Mouse (Mus musculus) embryonic facial prominence, embryonic 14.5 days (tissue): Measurements from ENCODE around the gene Pdap1. TPM values are rescaled to one million over a fixed set of nuclear protein-coding genes. Genes with fewer than 3 reads are reported as not detected.
"Not testable (repeated sequence)": the region's sequence is repeated elsewhere in the genome, so short reads cannot be mapped to it uniquely, and the experiment has no call there.

Experiments used
- ATAC-seq: fragments of 200-750 bp; cut with Nextera tagmentation; 2 replicates; pipeline ENCODE4 v1.8.0; 2017; ENCODE audit warnings: low read depth, moderate number of reproducible peaks, moderate TSS enrichment
- DNase-seq: peaks from one replicate; pipeline ENCODE4 v3.0.0-alpha.2; 2015; ENCODE audit warnings: low spot score
- H3K27ac ChIP-seq: fragments of 300-500 bp; sonication (generic); replicated peaks from 2 replicates; pipeline ENCODE4 v1.5.1; 2014; ENCODE audit warnings: low read depth, mild to moderate bottlenecking, low read length, moderate library complexity
- H3K27me3 ChIP-seq: fragments of 300-500 bp; sonication (generic); replicated peaks from 2 replicates; pipeline ENCODE4 v1.6.1; 2014; ENCODE audit warnings: low read length; ENCODE audit not compliant: control insufficient read depth, insufficient read depth
- H3K36me3 ChIP-seq: fragments of 300-500 bp; sonication (generic); 2 replicates; pipeline ENCODE4 v1.6.1; 2014; ENCODE audit warnings: low read length, mixed read lengths; ENCODE audit not compliant: control insufficient read depth, insufficient read depth
- H3K4me1 ChIP-seq: fragments of 300-500 bp; sonication (generic); 2 replicates; pipeline ENCODE4 v1.6.1; 2014; ENCODE audit warnings: antibody characterized with exemption, low read length; ENCODE audit not compliant: control insufficient read depth, insufficient read depth
- H3K4me2 ChIP-seq: fragments of 300-500 bp; sonication (generic); 2 replicates; pipeline ENCODE4 v1.6.1; 2014; ENCODE audit warnings: low read depth, mild to moderate bottlenecking, low read length, moderate library complexity, mixed read lengths
- H3K4me3 ChIP-seq: fragments of 300-500 bp; sonication (generic); 2 replicates; pipeline ENCODE4 v1.5.1; 2014; ENCODE audit warnings: low read depth, mild to moderate bottlenecking, low read length
- H3K9ac ChIP-seq: fragments of 300-500 bp; sonication (generic); 2 replicates; pipeline ENCODE4 v1.6.1; 2014; ENCODE audit warnings: low read depth, mild to moderate bottlenecking, low read length, moderate library complexity, mixed read lengths
- H3K9me3 ChIP-seq: fragments of 300-500 bp; sonication (generic); 2 replicates; pipeline ENCODE4 v1.6.1; 2016; ENCODE audit warnings: low read length; ENCODE audit not compliant: control insufficient read depth
- WGBS: fragments of 180-500 bp; shearing (Covaris S2); extraction: QIAGEN DNeasy Blood & Tissue Kit; methylation state at CpG from one replicate; pipeline ENCODE4 v1.1.7; 2014; 5-methylcytosine and 5-hydroxymethylcytosine counted together
- polyA plus RNA-seq: library from polyadenylated mRNA; unstranded; fragments of >200 nt; fragmentation: Nextera tagmentation; extraction: Ambion mirVana; gene quantifications from 2 replicates; pipeline ENCODE4 v1.2.1, GENCODE M21; 2014

Gene Pdap1
- polyA plus RNA-seq, 1 experiment from 2014 or later: 97.1 TPM

DNA sequence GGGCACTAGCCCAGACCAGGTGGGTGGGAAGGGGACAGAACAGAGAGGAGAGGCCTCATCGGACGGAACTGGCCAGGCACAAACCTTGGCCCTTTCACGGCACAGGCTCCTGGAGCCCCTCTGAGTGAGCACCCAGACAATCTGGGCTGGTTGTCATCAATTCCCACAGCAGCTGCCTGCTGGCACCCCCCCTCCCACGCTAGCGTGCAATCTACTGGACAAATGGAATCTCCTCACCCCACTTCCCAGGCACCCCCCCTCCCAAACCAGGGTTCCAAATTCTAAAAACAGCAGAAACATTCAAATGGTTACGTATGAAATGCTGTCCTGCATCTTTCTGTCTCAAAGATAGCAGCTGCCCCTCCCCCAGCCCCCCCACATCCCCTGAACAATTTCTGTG is 10.3 kb downstream of the Pdap1 start:
- H3K27ac ChIP-seq, H3K4me1 ChIP-seq, H3K4me2 ChIP-seq, ATAC-seq, DNase-seq, H3K27me3 ChIP-seq, H3K9me3 ChIP-seq, H3K9ac ChIP-seq, H3K4me3 ChIP-seq: not testable (repeated sequence)
- WGBS: 80% methylated on average over 2 of the region's 6 CpGs
- H3K36me3 ChIP-seq: peaks cover 97% of the 10 kb centered on the region

DNA sequence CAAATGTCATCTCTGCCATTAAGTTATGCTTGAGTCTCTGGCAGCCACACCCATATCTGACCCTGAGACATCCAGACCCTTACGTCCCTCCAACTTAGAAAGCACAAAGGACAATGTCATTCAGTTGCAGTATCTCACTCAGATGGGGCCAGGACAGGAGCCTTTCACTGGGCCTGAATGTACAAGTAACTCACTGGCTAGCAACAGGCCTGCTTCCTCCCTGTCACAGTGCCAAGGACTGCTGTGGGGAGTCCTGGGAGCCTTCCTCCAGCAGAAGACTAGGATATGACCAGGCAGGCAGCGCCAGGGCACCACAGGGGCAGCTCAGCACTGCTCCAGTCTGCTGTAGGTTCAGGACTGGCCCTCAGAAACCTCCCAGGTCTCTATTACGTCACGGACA is 10.9 kb downstream of the Pdap1 start:
- no peaks in the 10 kb centered on the region for H3K27me3 ChIP-seq
- H3K4me2 ChIP-seq: no peak overlapping the region
- H3K36me3 ChIP-seq: peaks cover 97% of the 10 kb centered on the region
- ATAC-seq (no peak), DNase-seq (no peak)
- 94% methylated on average over 4 of the region's 4 CpGs for WGBS
- H3K9ac ChIP-seq: no peak overlapping the region
- no peaks in the 10 kb centered on the region for H3K9me3 ChIP-seq
- no peak overlapping the region for H3K27ac ChIP-seq
- no peak overlapping the region for H3K4me3 ChIP-seq
- no peaks in the 10 kb centered on the region for H3K4me1 ChIP-seq

DNA sequence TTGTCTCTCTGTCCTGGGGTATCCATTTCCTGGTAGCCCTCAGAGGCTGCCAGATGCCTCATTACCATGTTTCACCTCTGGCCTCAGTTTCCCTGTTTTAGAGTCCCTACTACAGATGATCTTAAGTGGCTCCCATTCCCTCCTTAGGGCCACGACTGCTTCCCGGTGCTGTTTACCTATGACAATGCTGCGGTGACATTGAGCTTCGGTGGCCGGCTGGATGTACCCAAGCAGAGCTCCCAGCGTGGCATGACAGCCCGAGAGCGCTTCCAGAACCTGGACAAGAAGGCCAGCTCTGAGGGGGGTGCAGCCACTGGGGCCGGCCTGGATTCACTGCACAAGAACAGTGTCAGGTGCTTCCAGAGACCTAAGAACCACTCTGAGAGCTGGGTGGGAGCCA is 13.5 kb downstream of the Pdap1 start:
- H3K27ac ChIP-seq: no peak overlapping the region
- peaks cover 86% of the 10 kb centered on the region for H3K36me3 ChIP-seq
- DNase-seq (no peak), ATAC-seq (no peak)
- H3K4me1 ChIP-seq: no peaks in the 10 kb centered on the region
- H3K27me3 ChIP-seq: no peaks in the 10 kb centered on the region
- H3K4me2 ChIP-seq: no peak overlapping the region
- no peaks in the 10 kb centered on the region for H3K9me3 ChIP-seq
- H3K9ac ChIP-seq: no peak overlapping the region
- WGBS: 92% methylated on average over 9 of the region's 9 CpGs
- H3K4me3 ChIP-seq: no peak overlapping the region

DNA sequence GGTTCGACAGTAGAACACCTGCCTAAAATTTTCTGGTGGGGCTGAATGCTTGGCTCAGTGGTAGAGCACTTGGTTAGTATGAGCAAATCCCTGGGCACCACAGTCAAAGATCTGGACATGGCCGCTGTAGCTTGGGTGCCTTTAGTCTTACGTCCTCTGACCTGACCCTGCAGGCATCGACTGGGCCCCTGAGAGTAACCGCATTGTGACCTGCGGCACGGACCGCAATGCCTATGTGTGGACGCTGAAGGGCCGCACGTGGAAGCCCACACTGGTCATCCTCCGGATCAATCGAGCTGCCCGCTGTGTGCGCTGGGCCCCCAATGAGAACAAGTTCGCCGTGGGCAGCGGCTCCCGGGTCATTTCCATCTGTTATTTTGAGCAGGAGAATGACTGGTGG is 16.6 kb downstream of the Pdap1 start:
- no peak overlapping the region for H3K9ac ChIP-seq
- H3K4me2 ChIP-seq: no peak overlapping the region
- no peak overlapping the region for H3K4me3 ChIP-seq
- no peaks in the 10 kb centered on the region for H3K27me3 ChIP-seq
- WGBS: 94% methylated on average over 18 of the region's 19 CpGs
- no peaks in the 10 kb centered on the region for H3K9me3 ChIP-seq
- no peak overlapping the region for H3K27ac ChIP-seq
- ATAC-seq (no peak), DNase-seq (no peak)
- no peaks in the 10 kb centered on the region for H3K4me1 ChIP-seq
- H3K36me3 ChIP-seq: peaks cover 56% of the 10 kb centered on the region

DNA sequence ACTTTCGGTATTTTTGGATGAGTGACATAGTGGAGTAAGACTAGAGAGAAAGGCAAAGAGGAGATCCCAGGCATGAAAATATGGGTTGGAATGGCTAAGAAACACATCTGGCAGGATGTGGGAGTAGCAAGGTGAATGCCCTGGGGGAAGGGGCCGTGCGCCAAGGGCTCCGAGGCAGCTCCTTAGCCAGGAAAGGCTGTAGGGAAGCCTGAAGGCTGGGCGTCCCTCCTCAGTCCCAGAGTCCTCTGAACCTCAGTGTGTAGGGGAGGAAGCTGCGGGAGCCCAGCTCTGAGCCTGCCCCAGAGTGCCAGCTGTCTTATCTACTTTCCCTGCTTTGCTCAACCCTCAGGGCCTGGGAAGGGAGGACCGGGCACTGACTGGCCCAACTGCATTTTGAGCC is 19.1 kb downstream of the Pdap1 start:
- DNase-seq (no peak), ATAC-seq (no peak)
- no peak overlapping the region for H3K4me2 ChIP-seq
- H3K36me3 ChIP-seq: peaks cover 32% of the 10 kb centered on the region
- no peaks in the 10 kb centered on the region for H3K9me3 ChIP-seq
- no peak overlapping the region for H3K27ac ChIP-seq
- 47% methylated on average over 6 of the region's 7 CpGs for WGBS
- H3K4me1 ChIP-seq: no peaks in the 10 kb centered on the region
- H3K9ac ChIP-seq: no peak overlapping the region
- H3K4me3 ChIP-seq: no peak overlapping the region
- no peaks in the 10 kb centered on the region for H3K27me3 ChIP-seq

DNA sequence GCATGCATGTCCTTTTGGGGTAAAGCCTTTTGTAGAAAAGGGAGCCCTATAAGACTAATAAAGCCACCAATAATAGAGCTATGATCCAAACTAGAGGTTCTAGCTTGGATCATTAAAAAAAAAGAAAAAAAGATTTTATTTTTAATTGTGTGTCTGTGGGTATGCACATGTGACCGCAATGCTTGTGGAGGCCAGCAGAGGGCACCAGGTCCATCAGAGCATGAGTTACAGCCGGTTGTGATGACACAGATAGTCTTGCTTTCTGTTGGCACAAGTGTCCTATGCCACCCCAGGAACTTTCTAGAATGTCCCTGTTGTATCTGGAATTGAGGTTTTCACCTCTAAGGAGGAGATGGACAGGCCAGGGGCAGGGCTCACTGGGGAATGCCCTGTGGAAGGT is 20.7 kb downstream of the Pdap1 start:
- ATAC-seq (no peak), DNase-seq (no peak)
- WGBS: 97% methylated on average over 2 of the region's 2 CpGs
- Histone ChIP-seq H3K9ac (no peak overlapping the region), H3K4me3 (no peak overlapping the region), H3K4me2 (no peak overlapping the region), H3K36me3 (peaks cover 17% of the 10 kb centered on the region), H3K27me3 (no peaks in the 10 kb centered on the region), H3K27ac (no peak overlapping the region), H3K4me1 (no peaks in the 10 kb centered on the region), H3K9me3 (no peaks in the 10 kb centered on the region)

DNA sequence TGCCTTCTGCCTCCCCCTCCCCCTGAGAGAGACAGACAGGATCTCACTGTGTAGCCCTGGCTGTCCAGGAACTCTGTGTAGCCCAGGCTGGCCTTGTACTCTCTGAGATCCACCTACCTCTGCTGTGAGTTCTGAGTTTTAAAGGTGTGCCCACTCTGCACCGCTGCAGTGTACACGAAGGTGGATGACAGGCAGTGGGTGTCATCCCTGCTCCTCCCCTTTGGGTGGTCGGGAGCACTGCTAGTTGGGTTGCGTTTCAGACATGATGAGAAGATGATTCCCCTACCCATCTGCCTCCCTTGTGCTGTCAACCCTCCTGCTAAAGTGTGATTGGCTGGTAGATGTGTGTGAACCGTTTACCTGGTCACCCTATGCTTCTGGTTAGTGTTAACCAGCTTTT is 21.6 kb downstream of the Pdap1 start:
- 87% methylated on average over 5 of the region's 5 CpGs for WGBS
- H3K9me3 ChIP-seq: no peaks in the 10 kb centered on the region
- no peaks in the 10 kb centered on the region for H3K4me1 ChIP-seq
- DNase-seq (no peak), ATAC-seq (no peak)
- no peak overlapping the region for H3K9ac ChIP-seq
- H3K4me3 ChIP-seq: no peak overlapping the region
- no peak overlapping the region for H3K27ac ChIP-seq
- peaks cover 8% of the 10 kb centered on the region for H3K36me3 ChIP-seq
- no peaks in the 10 kb centered on the region for H3K27me3 ChIP-seq
- no peak overlapping the region for H3K4me2 ChIP-seq

DNA sequence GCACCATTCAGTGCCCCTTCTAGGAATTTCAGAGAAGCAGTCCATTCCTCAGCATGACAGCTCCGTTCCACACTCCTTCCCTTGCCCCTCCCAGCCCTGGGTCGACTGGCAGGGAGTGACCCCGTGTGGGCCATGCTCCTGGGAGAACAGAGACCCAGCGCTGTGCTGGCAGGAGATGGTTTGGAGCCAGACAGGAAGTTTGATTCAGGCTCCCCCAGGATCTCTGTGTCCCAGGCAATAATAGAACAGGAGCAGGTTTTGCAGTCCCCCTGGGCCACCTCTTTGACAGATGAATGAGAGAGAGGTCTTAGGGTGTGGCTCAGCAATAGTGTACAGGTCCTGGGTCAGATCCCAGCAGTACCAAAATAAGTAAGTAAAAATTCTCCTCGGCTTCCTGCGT is 22.0 kb downstream of the Pdap1 start:
- ATAC-seq: no peak
- H3K27ac ChIP-seq: no peak overlapping the region
- 48% methylated on average over 6 of the region's 6 CpGs for WGBS
- no peak for DNase-seq
- H3K36me3 ChIP-seq: peaks cover 3% of the 10 kb centered on the region
- no peaks in the 10 kb centered on the region for H3K9me3 ChIP-seq
- H3K4me1 ChIP-seq: no peaks in the 10 kb centered on the region
- H3K27me3 ChIP-seq: no peaks in the 10 kb centered on the region
- H3K4me3 ChIP-seq: no peak overlapping the region
- no peak overlapping the region for H3K4me2 ChIP-seq
- no peak overlapping the region for H3K9ac ChIP-seq

DNA sequence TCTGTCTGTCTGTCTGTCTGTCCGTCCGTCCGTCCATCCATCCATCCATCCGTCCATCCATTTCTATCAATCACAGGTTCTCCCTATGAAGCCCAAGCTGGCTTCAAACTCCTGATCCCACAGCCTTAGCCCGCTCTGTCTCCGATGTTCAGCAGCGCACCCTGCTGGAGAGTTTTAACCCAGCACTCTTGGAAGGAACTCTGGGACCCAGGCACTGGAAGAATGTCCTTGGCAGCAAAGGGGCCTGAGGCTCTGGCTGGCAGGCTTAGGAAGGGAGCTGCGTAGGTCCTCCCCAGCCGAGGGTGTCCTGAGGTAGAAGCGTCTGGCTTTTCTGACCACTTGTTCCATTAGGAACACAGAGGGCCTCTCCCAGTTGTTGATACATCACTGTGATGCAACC is 23.1 kb downstream of the Pdap1 start:
- no peaks in the 10 kb centered on the region for H3K36me3 ChIP-seq
- H3K4me3 ChIP-seq: no peak overlapping the region
- DNase-seq (peak; percentile 23), ATAC-seq (no peak)
- peak overlapping the region; percentile 16 for H3K4me2 ChIP-seq
- 45% methylated on average over 10 of the region's 10 CpGs for WGBS
- no peaks in the 10 kb centered on the region for H3K27me3 ChIP-seq
- no peaks in the 10 kb centered on the region for H3K4me1 ChIP-seq
- peak overlapping the region; percentile 46; the same call in 1 of the 2 replicates for H3K27ac ChIP-seq
- no peaks in the 10 kb centered on the region for H3K9me3 ChIP-seq
- no peak overlapping the region for H3K9ac ChIP-seq
